Mouse (Mus musculus): ENCODE results near the gene Gm45711. TPM values are rescaled to one million over a fixed set of nuclear protein-coding genes. Genes with fewer than 3 reads are reported as not detected.
"Not testable (repeated sequence)": the region's sequence is repeated elsewhere in the genome, so short reads cannot be mapped to it uniquely, and the experiment has no call there.

The Gm45711 gene
- polyA plus RNA-seq (2016; fragmentation: Nextera tagmentation; extraction: Ambion mirVana) = not detected in 2 replicates

DNA sequence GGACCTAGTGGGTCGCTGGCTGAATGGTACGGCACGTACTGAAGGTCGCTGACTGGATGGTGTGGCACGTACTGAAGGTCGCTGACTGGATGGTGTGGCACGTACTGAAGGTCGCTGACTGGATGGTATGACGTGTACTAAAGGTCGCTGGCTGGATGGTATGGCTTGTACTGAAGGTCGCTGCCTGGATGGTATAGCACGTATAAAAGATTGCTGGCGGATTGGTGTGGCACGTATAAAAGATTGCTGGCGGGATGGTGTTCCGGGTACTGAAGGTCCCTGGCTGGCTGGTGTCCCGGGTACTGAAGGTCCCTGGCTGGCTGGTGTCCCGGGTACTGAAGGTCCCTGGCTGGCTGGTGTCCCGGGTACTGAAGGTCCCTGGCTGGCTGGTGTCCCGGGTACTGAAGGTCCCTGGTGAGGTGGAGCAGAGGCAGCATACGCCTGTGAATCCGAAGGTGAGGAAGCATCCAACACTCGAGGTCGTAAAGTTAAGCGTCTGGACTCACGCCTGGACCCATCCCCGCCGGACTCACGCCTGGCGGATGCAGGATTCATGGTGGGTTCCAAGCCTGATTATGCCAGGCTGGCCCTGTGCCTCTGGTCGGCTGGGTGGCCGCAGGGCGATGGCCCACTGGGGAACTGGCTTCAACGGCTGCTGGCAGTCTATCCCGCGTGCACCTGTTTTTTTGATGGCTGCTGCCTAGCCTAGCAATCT is at the start of gene Gm45711, which contains the start of gene Cmtm1:
Gene Gm45711 (minus strand): TSS at position 641 of the 715 bp plus-strand sequence.
Gene Cmtm1 (minus strand): TSS at position 705 of the 715 bp plus-strand sequence.
- 91% methylated on average over 36 of the region's 36 CpGs for WGBS
- not testable (repeated sequence) for H3K27ac ChIP-seq (replicated peaks); H3K27me3 ChIP-seq; H3K4me3 ChIP-seq; H3K4me2 ChIP-seq (replicated peaks); H3K9ac ChIP-seq (replicated peaks); ATAC-seq (ENCODE audit: low FRiP score, low read depth); H3K36me3 ChIP-seq; H3K4me1 ChIP-seq; H3K9me3 ChIP-seq

GRCm38 (mm10) chr8:104358637-104359036 is 48.8 kb upstream of the Gm45711 start:
- Histone ChIP-seq H3K36me3 (peaks cover 9% of the 10 kb centered on the region), H3K4me3 (no peak overlapping the region), H3K4me2 (replicated peaks) (no peak overlapping the region), H3K9ac (replicated peaks) (no peak overlapping the region), H3K27me3 (0 out of 2 replicates have a peak, but pooled peaks cover 4% of the 10 kb centered on the region), H3K9me3 (no peaks in the 10 kb centered on the region), H3K4me1 (peaks cover 8% of the 10 kb centered on the region), H3K27ac (replicated peaks) (no peak overlapping the region)
- ATAC-seq (ENCODE audit: low FRiP score, low read depth) = no peak
- WGBS = 70% methylated on average over 3 of the region's 3 CpGs

DNA sequence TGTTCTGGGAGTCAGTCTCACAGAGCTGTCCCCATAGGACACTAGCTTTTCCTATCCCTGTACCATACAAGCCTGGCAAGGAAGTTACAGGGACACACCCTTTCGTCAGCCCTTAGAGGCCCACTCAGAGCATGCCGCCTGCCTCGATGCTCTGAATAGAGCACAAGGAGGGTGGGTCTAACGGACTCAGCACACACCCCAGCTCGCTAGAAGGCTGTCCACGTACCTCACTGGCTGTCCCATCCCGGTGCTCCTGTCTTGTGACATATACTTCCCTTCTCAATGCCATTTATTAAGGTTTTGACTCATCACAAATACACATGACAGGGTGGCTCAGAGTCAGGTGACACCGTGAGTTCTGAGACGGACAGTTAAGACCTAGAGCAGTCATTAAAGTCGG is 44.6 kb upstream of the Gm45711 start:
- Histone ChIP-seq H3K4me1 (peaks cover 5% of the 10 kb centered on the region), H3K4me2 (replicated peaks) (no peak overlapping the region), H3K9ac (replicated peaks) (no peak overlapping the region), H3K36me3 (peaks cover 9% of the 10 kb centered on the region), H3K27ac (replicated peaks) (no peak overlapping the region), H3K4me3 (no peak overlapping the region), H3K27me3 (0 out of 2 replicates have a peak, but pooled peaks cover under 1% of the 10 kb centered on the region), H3K9me3 (no peaks in the 10 kb centered on the region)
- 91% methylated on average over 10 of the region's 10 CpGs for WGBS
- ATAC-seq (ENCODE audit: low FRiP score, low read depth) = no peak

GRCm38 (mm10) chr8:104353186-104353585 is 43.3 kb upstream of the Gm45711 start:
- peak; percentile 80 for ATAC-seq (ENCODE audit: low FRiP score, low read depth)
- H3K4me2 ChIP-seq (replicated peaks) = no peak overlapping the region
- 65% methylated on average over 5 of the region's 5 CpGs for WGBS
- no peaks in the 10 kb centered on the region for H3K27me3 ChIP-seq
- H3K4me3 ChIP-seq = no peak overlapping the region
- H3K9ac ChIP-seq (replicated peaks) = no peak overlapping the region
- no peaks in the 10 kb centered on the region for H3K9me3 ChIP-seq
- H3K36me3 ChIP-seq = peaks cover 9% of the 10 kb centered on the region
- H3K27ac ChIP-seq (replicated peaks) = no peak overlapping the region
- H3K4me1 ChIP-seq = peaks cover 4% of the 10 kb centered on the region; the same call in 1 of the 2 replicates

DNA sequence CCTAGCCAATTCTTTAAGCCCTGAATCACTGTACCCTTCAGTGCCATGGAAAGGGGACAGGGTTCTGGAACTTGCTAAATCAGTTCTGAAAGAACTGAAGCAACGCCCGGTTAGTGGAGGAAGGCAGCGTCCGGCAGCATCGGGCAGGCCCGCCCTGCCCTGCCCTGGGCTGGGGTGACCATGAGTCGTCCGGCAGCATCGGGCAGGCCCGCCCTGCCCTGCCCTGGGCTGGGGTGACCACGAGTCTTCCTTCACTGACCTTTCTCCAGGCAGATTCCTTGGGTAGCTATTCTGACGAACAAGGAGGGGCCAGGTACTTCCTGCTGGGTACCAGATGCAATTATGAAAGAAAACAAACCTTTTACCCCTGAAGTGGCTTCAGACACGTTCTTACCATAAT is 40.2 kb upstream of the Gm45711 start:
- no peak overlapping the region for H3K27ac ChIP-seq (replicated peaks)
- no peak overlapping the region for H3K9ac ChIP-seq (replicated peaks)
- 90% methylated on average over 13 of the region's 13 CpGs for WGBS
- no peak; the same call in 1 of the 2 replicates for ATAC-seq (ENCODE audit: low FRiP score, low read depth)
- no peak overlapping the region for H3K4me2 ChIP-seq (replicated peaks)
- no peaks in the 10 kb centered on the region for H3K27me3 ChIP-seq
- H3K4me3 ChIP-seq = no peak overlapping the region
- no peaks in the 10 kb centered on the region for H3K9me3 ChIP-seq
- peaks cover 4% of the 10 kb centered on the region; the same call in 1 of the 2 replicates for H3K4me1 ChIP-seq
- H3K36me3 ChIP-seq = peaks cover 2% of the 10 kb centered on the region; the same call in 1 of the 2 replicates

GRCm38 (mm10) chr8:104348971-104349370 is 39.1 kb upstream of the Gm45711 start:
- H3K36me3 ChIP-seq = no peaks in the 10 kb centered on the region; the same call in 1 of the 2 replicates
- H3K4me2 ChIP-seq (replicated peaks) = no peak overlapping the region
- ATAC-seq (ENCODE audit: low FRiP score, low read depth) = no peak
- no peak overlapping the region for H3K4me3 ChIP-seq
- no peaks in the 10 kb centered on the region for H3K27me3 ChIP-seq
- no peak overlapping the region for H3K9ac ChIP-seq (replicated peaks)
- H3K4me1 ChIP-seq = peaks cover 4% of the 10 kb centered on the region; the same call in 1 of the 2 replicates
- H3K9me3 ChIP-seq = no peaks in the 10 kb centered on the region
- 90% methylated on average over 5 of the region's 5 CpGs for WGBS
- no peak overlapping the region for H3K27ac ChIP-seq (replicated peaks)

- no peak overlapping the region for H3K27ac ChIP-seq (replicated peaks)
- no peaks in the 10 kb centered on the region for H3K36me3 ChIP-seq
- no peaks in the 10 kb centered on the region for H3K9me3 ChIP-seq
- H3K4me2 ChIP-seq (replicated peaks) = no peak overlapping the region
- no peaks in the 10 kb centered on the region for H3K27me3 ChIP-seq
- H3K4me3 ChIP-seq = no peak overlapping the region
- no peak overlapping the region for H3K9ac ChIP-seq (replicated peaks)
- ATAC-seq (ENCODE audit: low FRiP score, low read depth) = no peak
- peaks cover under 1% of the 10 kb centered on the region; the same call in 1 of the 2 replicates for H3K4me1 ChIP-seq
- whole genome bisulfite sequencing = 52% methylated on average over 12 of the region's 12 CpGs
Measured at GRCm38 (mm10) chr8:104346706-104347105, 36.8 kb upstream of the Gm45711 start.

DNA sequence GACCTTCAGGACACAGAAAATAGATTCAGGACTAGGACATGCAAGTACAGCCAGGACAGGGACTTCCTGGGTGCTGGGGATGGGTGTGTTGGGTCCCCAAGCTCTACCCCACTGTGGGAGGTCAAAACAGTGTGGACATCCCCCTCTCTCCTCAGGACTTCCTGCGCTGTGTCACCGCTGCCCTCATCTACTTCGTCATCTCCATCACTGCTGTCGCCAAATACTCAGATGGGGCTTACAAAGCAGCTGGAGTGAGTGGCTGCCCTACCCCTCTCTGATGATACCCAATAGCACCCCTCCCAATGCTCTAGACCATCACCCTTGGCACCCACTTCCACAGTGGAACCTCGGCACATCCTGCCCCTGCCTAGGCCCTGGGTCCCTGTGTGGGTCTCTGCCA is 34.7 kb upstream of the Gm45711 start:
- Histone ChIP-seq H3K4me2 (replicated peaks) (no peak overlapping the region), H3K27me3 (no peaks in the 10 kb centered on the region), H3K27ac (replicated peaks) (no peak overlapping the region), H3K4me3 (no peak overlapping the region), H3K9me3 (no peaks in the 10 kb centered on the region), H3K4me1 (peaks cover 18% of the 10 kb centered on the region), H3K36me3 (no peaks in the 10 kb centered on the region), H3K9ac (replicated peaks) (no peak overlapping the region)
- WGBS = 91% methylated on average over 5 of the region's 5 CpGs
- no peak for ATAC-seq (ENCODE audit: low FRiP score, low read depth)

DNA sequence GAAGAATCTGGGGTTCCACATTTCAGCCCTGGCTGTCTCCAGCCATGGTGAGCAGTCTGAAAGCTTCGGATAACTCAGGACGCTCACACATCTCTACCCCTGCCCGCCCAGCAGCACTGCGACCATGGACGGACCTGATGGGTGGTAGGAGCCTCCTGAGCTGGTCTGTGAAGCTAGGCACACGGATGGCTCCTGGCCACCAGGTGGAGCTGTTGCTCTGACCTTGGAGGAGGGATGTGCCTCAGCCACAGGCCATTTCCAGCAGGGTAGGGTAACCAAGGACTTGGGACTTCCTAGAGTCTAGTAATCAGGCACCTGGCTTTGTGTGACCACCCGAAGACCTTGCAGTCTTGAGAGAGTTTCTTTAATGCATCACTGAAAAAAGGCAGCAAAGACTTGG is 34.1 kb upstream of the Gm45711 start:
- WGBS = 20% methylated on average over 7 of the region's 7 CpGs
- H3K4me2 ChIP-seq (replicated peaks) = no peak overlapping the region
- no peak overlapping the region for H3K27ac ChIP-seq (replicated peaks)
- no peaks in the 10 kb centered on the region for H3K36me3 ChIP-seq
- no peaks in the 10 kb centered on the region for H3K9me3 ChIP-seq
- H3K9ac ChIP-seq (replicated peaks) = no peak overlapping the region
- H3K4me1 ChIP-seq = peaks cover 24% of the 10 kb centered on the region
- peak; percentile 25; the same call in 1 of the 2 replicates for ATAC-seq (ENCODE audit: low FRiP score, low read depth)
- no peak overlapping the region for H3K4me3 ChIP-seq
- no peaks in the 10 kb centered on the region; the same call in 1 of the 2 replicates for H3K27me3 ChIP-seq

DNA sequence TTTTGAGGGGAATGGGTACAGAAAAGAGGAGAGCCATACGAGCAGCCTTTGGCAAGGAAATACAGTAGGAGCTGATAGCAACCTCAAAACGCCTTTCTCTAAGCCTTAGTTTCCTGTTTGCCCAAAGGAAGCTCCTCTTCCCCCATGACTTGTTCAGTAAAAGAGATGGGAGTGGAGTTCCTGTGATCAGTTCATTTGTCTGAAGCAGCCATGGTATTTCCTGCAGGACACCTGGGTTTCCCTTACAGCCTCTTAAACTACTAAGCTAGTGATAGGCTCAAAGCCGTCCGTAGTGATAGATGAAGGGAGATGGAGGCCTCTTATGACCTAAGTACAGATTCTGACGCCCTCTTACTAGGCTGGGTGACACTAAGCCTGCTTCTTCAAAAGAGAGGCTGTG is 32.5 kb upstream of the Gm45711 start:
- Histone ChIP-seq H3K36me3 (no peaks in the 10 kb centered on the region), H3K9ac (replicated peaks) (no peak overlapping the region)

GRCm38 (mm10) chr8:104341678-104342077 is 31.8 kb upstream of the Gm45711 start:
- WGBS = 43% methylated on average over 6 of the region's 6 CpGs
- no peaks in the 10 kb centered on the region; the same call in 1 of the 2 replicates for H3K27me3 ChIP-seq
- no peaks in the 10 kb centered on the region for H3K9me3 ChIP-seq
- no peak overlapping the region for H3K27ac ChIP-seq (replicated peaks)
- no peak for ATAC-seq (ENCODE audit: low FRiP score, low read depth)
- H3K4me2 ChIP-seq (replicated peaks) = peak overlapping the region; percentile 81
- peak overlapping the region; percentile 58 for H3K4me3 ChIP-seq
- no peaks in the 10 kb centered on the region for H3K36me3 ChIP-seq
- no peak overlapping the region for H3K9ac ChIP-seq (replicated peaks)
- H3K4me1 ChIP-seq = peaks cover 24% of the 10 kb centered on the region

More for the DNA sequence above, 32.5 kb upstream of the Gm45711 start:
- no peak for ATAC-seq (ENCODE audit: low FRiP score, low read depth)
- Histone ChIP-seq H3K4me1 (peaks cover 24% of the 10 kb centered on the region), H3K27me3 (no peaks in the 10 kb centered on the region; the same call in 1 of the 2 replicates), H3K27ac (replicated peaks) (no peak overlapping the region), H3K9me3 (no peaks in the 10 kb centered on the region), H3K4me3 (no peak overlapping the region), H3K4me2 (replicated peaks) (no peak overlapping the region)
- WGBS = 88% methylated on average over 5 of the region's 5 CpGs

- Histone ChIP-seq H3K9me3 (no peaks in the 10 kb centered on the region), H3K27ac (replicated peaks) (peak overlapping the region; percentile 40), H3K4me3 (peak overlapping the region; percentile 58), H3K4me1 (peaks cover 24% of the 10 kb centered on the region), H3K4me2 (replicated peaks) (peak overlapping the region; percentile 81), H3K9ac (replicated peaks) (peak overlapping the region; percentile 69), H3K27me3 (no peaks in the 10 kb centered on the region; the same call in 1 of the 2 replicates), H3K36me3 (no peaks in the 10 kb centered on the region)
- 2% methylated on average over 24 of the region's 24 CpGs for WGBS
- peak; percentile 67 for ATAC-seq (ENCODE audit: low FRiP score, low read depth)
Measured at GRCm38 (mm10) chr8:104341106-104341561, 31.3 kb upstream of the Gm45711 start.
